Mouse (Mus musculus): Measurements from ENCODE around the gene Usp42. TPM values are rescaled to one million over a fixed set of nuclear protein-coding genes. Genes with fewer than 3 reads are reported as not detected.
A peak's percentile ranks its signal among the peaks of the same experiment; 100 is the strongest.

Usp42 gene
- polyA plus RNA-seq, 1 experiment from 2014 or later: 26.8 TPM

GRCm38 (mm10) chr5:143731483-143732112, 482 bp downstream of the Usp42 start:
- no peaks in the 10 kb centered on the region for H3K9me3 ChIP-seq (ENCODE audit: low read depth, low read length)
- DNase-seq (peak; percentile 49), ATAC-seq (ENCODE audit: insufficient read depth) (peak; percentile 42)
- H3K27me3 ChIP-seq (ENCODE audit: insufficient read depth, low read length): no peaks in the 10 kb centered on the region
- peak overlapping the region; percentile 94 for H3K4me3 ChIP-seq (ENCODE audit: low read depth, low read length)
- peak overlapping the region; percentile 86; the same call in 1 of the 2 replicates for H3K27ac ChIP-seq (ENCODE audit: low read depth)
- H3K4me1 ChIP-seq (ENCODE audit: insufficient read depth): peaks cover 10% of the 10 kb centered on the region
- WGBS: under 1% methylated on average over 33 of the region's 82 CpGs
- H3K4me2 ChIP-seq: peak overlapping the region; percentile 85
- H3K36me3 ChIP-seq (ENCODE audit: insufficient read depth): peaks cover 13% of the 10 kb centered on the region
- H3K9ac ChIP-seq: peak overlapping the region; percentile 97
- TF ChIP-seq CTCF (IDR thresholded peaks at IDR 0.05; ENCODE audit: low read depth): no peak

- DNase-seq: peak; percentile 36
- TF ChIP-seq CTCF (IDR thresholded peaks at IDR 0.05; ENCODE audit: low read depth): no peak
- Histone ChIP-seq H3K9me3 (ENCODE audit: low read depth, low read length) (no peaks in the 10 kb centered on the region), H3K27ac (ENCODE audit: low read depth) (no peak overlapping the region; the same call in 1 of the 2 replicates), H3K36me3 (ENCODE audit: insufficient read depth) (peaks cover 19% of the 10 kb centered on the region), H3K4me3 (ENCODE audit: low read depth, low read length) (peak overlapping the region; percentile 94), H3K9ac (peak overlapping the region; percentile 97), H3K27me3 (ENCODE audit: insufficient read depth, low read length) (no peaks in the 10 kb centered on the region), H3K4me2 (peak overlapping the region; percentile 85), H3K4me1 (ENCODE audit: insufficient read depth) (peaks cover 10% of the 10 kb centered on the region)
- 10% methylated on average over 6 of the region's 6 CpGs for whole genome bisulfite sequencing
- no peak for ATAC-seq (ENCODE audit: insufficient read depth)
Measured at GRCm38 (mm10) chr5:143730915-143731314, 1.2 kb downstream of the Usp42 start.

- H3K4me1 ChIP-seq (ENCODE audit: insufficient read depth): no peaks in the 10 kb centered on the region
- no peak overlapping the region for H3K4me3 ChIP-seq (ENCODE audit: low read depth, low read length)
- no peaks in the 10 kb centered on the region for H3K27me3 ChIP-seq (ENCODE audit: insufficient read depth, low read length)
- WGBS: 95% methylated on average over 7 of the region's 7 CpGs
- no peaks in the 10 kb centered on the region for H3K9me3 ChIP-seq (ENCODE audit: low read depth, low read length)
- no peak for TF ChIP-seq CTCF (IDR thresholded peaks at IDR 0.05; ENCODE audit: low read depth)
- peaks cover 99% of the 10 kb centered on the region for H3K36me3 ChIP-seq (ENCODE audit: insufficient read depth)
- ATAC-seq (ENCODE audit: insufficient read depth): no peak
- no peak overlapping the region for H3K27ac ChIP-seq (ENCODE audit: low read depth)
- DNase-seq: no peak
- H3K4me2 ChIP-seq: no peak overlapping the region
- H3K9ac ChIP-seq: no peak overlapping the region
Measured at GRCm38 (mm10) chr5:143721962-143722361, 10.1 kb downstream of the Usp42 start.

- TF ChIP-seq CTCF (IDR thresholded peaks at IDR 0.05; ENCODE audit: low read depth): no peak
- H3K27me3 ChIP-seq (ENCODE audit: insufficient read depth, low read length): no peaks in the 10 kb centered on the region
- no peak overlapping the region for H3K27ac ChIP-seq (ENCODE audit: low read depth)
- no peak for ATAC-seq (ENCODE audit: insufficient read depth)
- no peaks in the 10 kb centered on the region for H3K9me3 ChIP-seq (ENCODE audit: low read depth, low read length)
- no peaks in the 10 kb centered on the region for H3K4me1 ChIP-seq (ENCODE audit: insufficient read depth)
- DNase-seq: no peak
- H3K36me3 ChIP-seq (ENCODE audit: insufficient read depth): peaks cover 91% of the 10 kb centered on the region
- 78% methylated on average over 14 of the region's 14 CpGs for whole genome bisulfite sequencing
- no peak overlapping the region for H3K4me2 ChIP-seq
- no peak overlapping the region for H3K4me3 ChIP-seq (ENCODE audit: low read depth, low read length)
- no peak overlapping the region for H3K9ac ChIP-seq
Measured at GRCm38 (mm10) chr5:143712011-143712800, 19.9 kb downstream of the Usp42 start.

- H3K9ac ChIP-seq: no peak overlapping the region
- no peak overlapping the region for H3K4me3 ChIP-seq (ENCODE audit: low read depth, low read length)
- H3K4me2 ChIP-seq: no peak overlapping the region
- 15% methylated on average over 7 of the region's 7 CpGs for WGBS
- H3K4me1 ChIP-seq (ENCODE audit: insufficient read depth): no peaks in the 10 kb centered on the region
- peak; percentile 76 for ATAC-seq (ENCODE audit: insufficient read depth)
- peak; percentile 89 for DNase-seq
- no peaks in the 10 kb centered on the region for H3K9me3 ChIP-seq (ENCODE audit: low read depth, low read length)
- H3K36me3 ChIP-seq (ENCODE audit: insufficient read depth): peaks cover 87% of the 10 kb centered on the region
- H3K27me3 ChIP-seq (ENCODE audit: insufficient read depth, low read length): no peaks in the 10 kb centered on the region
- peak; percentile 94 for TF ChIP-seq CTCF (IDR thresholded peaks at IDR 0.05; ENCODE audit: low read depth)
- 0 out of 2 replicates have a peak overlapping the region, but pooled peaks have one; percentile 7 for H3K27ac ChIP-seq (ENCODE audit: low read depth)
Measured at GRCm38 (mm10) chr5:143711326-143711725, 20.8 kb downstream of the Usp42 start.

- TF ChIP-seq CTCF (IDR thresholded peaks at IDR 0.05; ENCODE audit: low read depth): no peak
- H3K27ac ChIP-seq (ENCODE audit: low read depth): no peak overlapping the region
- no peak for ATAC-seq (ENCODE audit: insufficient read depth)
- H3K4me1 ChIP-seq (ENCODE audit: insufficient read depth): no peaks in the 10 kb centered on the region
- no peak overlapping the region for H3K4me2 ChIP-seq
- peaks cover 72% of the 10 kb centered on the region for H3K36me3 ChIP-seq (ENCODE audit: insufficient read depth)
- no peaks in the 10 kb centered on the region for H3K27me3 ChIP-seq (ENCODE audit: insufficient read depth, low read length)
- no peak for DNase-seq
- no peaks in the 10 kb centered on the region for H3K9me3 ChIP-seq (ENCODE audit: low read depth, low read length)
- no peak overlapping the region for H3K9ac ChIP-seq
- 84% methylated on average over 7 of the region's 7 CpGs for WGBS
- no peak overlapping the region for H3K4me3 ChIP-seq (ENCODE audit: low read depth, low read length)
Measured at GRCm38 (mm10) chr5:143706822-143707200, 25.3 kb downstream of the Usp42 start.

Data from lung, embryonic 14.5 days (tissue).